Mouse (Mus musculus): ENCODE data around the gene Vsig4. TPM values are rescaled to one million over a fixed set of nuclear protein-coding genes. Genes with fewer than 3 reads are reported as not detected.
"Not testable (repeated sequence)": the region's sequence is repeated elsewhere in the genome, so short reads cannot be mapped to it uniquely, and the experiment has no call there.

The Vsig4 gene
- not detected in 2 replicates for polyA plus RNA-seq (2015; fragmentation: Nextera tagmentation; extraction: Ambion mirVana)

GRCm38 (mm10) chrX:96293338-96293737 lies at the start of gene Vsig4:
Gene Vsig4, minus strand, starts transcription at chrX:96293438.
- H3K27ac ChIP-seq, result no peak within 1 kb of the TSS
- H3K4me3 ChIP-seq, result no peak within 1 kb of the TSS
- H3K36me3 ChIP-seq, result no peaks in the 10 kb centered on the region
- 86% methylated on average over 3 of the region's 3 CpGs for whole genome bisulfite sequencing
- no peak within 1 kb of the TSS for H3K4me2 ChIP-seq
- no peak for ATAC-seq (ENCODE audit: borderline replicate concordance, extremely low read depth, low FRiP score, low TSS enrichment)
- H3K4me1 ChIP-seq, result no peaks in the 10 kb centered on the region
- H3K9ac ChIP-seq, result no peak within 1 kb of the TSS
- H3K9me3 ChIP-seq, result no peaks in the 10 kb centered on the region
- no peaks in the 10 kb centered on the region for H3K27me3 ChIP-seq

- H3K4me2 ChIP-seq, result no peak overlapping the region
- H3K4me1 ChIP-seq, result no peaks in the 10 kb centered on the region
- no peak overlapping the region for H3K27ac ChIP-seq
- no peak for ATAC-seq (ENCODE audit: borderline replicate concordance, extremely low read depth, low FRiP score, low TSS enrichment)
- H3K9me3 ChIP-seq, result no peaks in the 10 kb centered on the region
- H3K36me3 ChIP-seq, result no peaks in the 10 kb centered on the region
- H3K9ac ChIP-seq, result no peak overlapping the region
- no peaks in the 10 kb centered on the region for H3K27me3 ChIP-seq
- H3K4me3 ChIP-seq, result no peak overlapping the region
- 44% methylated on average over 2 of the region's 2 CpGs for WGBS
Observed at GRCm38 (mm10) chrX:96339108-96339507, 45.9 kb upstream of the Vsig4 start.

- 48% methylated on average over 4 of the region's 4 CpGs for WGBS
- no peak for ATAC-seq (ENCODE audit: borderline replicate concordance, extremely low read depth, low FRiP score, low TSS enrichment)
- H3K9ac ChIP-seq, result no peak overlapping the region
- no peaks in the 10 kb centered on the region for H3K9me3 ChIP-seq
- H3K36me3 ChIP-seq, result no peaks in the 10 kb centered on the region
- H3K4me3 ChIP-seq, result no peak overlapping the region
- no peak overlapping the region for H3K4me2 ChIP-seq
- H3K4me1 ChIP-seq, result no peaks in the 10 kb centered on the region
- no peaks in the 10 kb centered on the region for H3K27me3 ChIP-seq
- H3K27ac ChIP-seq, result no peak overlapping the region
Observed at GRCm38 (mm10) chrX:96329764-96330163, 36.5 kb upstream of the Vsig4 start.

- no peaks in the 10 kb centered on the region for H3K4me1 ChIP-seq
- no peaks in the 10 kb centered on the region for H3K27me3 ChIP-seq
- no peak overlapping the region for H3K4me2 ChIP-seq
- no peak overlapping the region for H3K27ac ChIP-seq
- no peak overlapping the region for H3K9ac ChIP-seq
- no peak for ATAC-seq (ENCODE audit: borderline replicate concordance, extremely low read depth, low FRiP score, low TSS enrichment)
- H3K36me3 ChIP-seq, result no peaks in the 10 kb centered on the region
- H3K9me3 ChIP-seq, result no peaks in the 10 kb centered on the region
- H3K4me3 ChIP-seq, result no peak overlapping the region
Observed at GRCm38 (mm10) chrX:96256509-96256908, 36.7 kb downstream of the Vsig4 start.

GRCm38 (mm10) chrX:96239644-96240043 lies 53.6 kb downstream of the Vsig4 start:
- no peak for ATAC-seq (ENCODE audit: borderline replicate concordance, extremely low read depth, low FRiP score, low TSS enrichment)
- no peak overlapping the region for H3K9ac ChIP-seq
- H3K9me3 ChIP-seq, result no peaks in the 10 kb centered on the region
- H3K4me3 ChIP-seq, result no peak overlapping the region
- 49% methylated on average over 2 of the region's 2 CpGs for WGBS
- H3K36me3 ChIP-seq, result no peaks in the 10 kb centered on the region
- no peaks in the 10 kb centered on the region for H3K4me1 ChIP-seq
- no peak overlapping the region for H3K4me2 ChIP-seq
- H3K27ac ChIP-seq, result no peak overlapping the region
- no peaks in the 10 kb centered on the region for H3K27me3 ChIP-seq

GRCm38 (mm10) chrX:96239037-96239436 lies 54.2 kb downstream of the Vsig4 start:
- Histone ChIP-seq H3K36me3 (no peaks in the 10 kb centered on the region), H3K9ac (no peak overlapping the region), H3K9me3 (no peaks in the 10 kb centered on the region), H3K4me3 (no peak overlapping the region), H3K27me3 (no peaks in the 10 kb centered on the region), H3K4me1 (no peaks in the 10 kb centered on the region), H3K27ac (no peak overlapping the region), H3K4me2 (no peak overlapping the region)
- WGBS, result 60% methylated on average over 1 of the region's 1 CpGs
- no peak for ATAC-seq (ENCODE audit: borderline replicate concordance, extremely low read depth, low FRiP score, low TSS enrichment)

- ATAC-seq (ENCODE audit: borderline replicate concordance, extremely low read depth, low FRiP score, low TSS enrichment), result no peak
- no peaks in the 10 kb centered on the region for H3K36me3 ChIP-seq
Observed at GRCm38 (mm10) chrX:96235775-96236174, 57.5 kb downstream of the Vsig4 start.

GRCm38 (mm10) chrX:96227030-96227429 lies 66.2 kb downstream of the Vsig4 start:
- no peaks in the 10 kb centered on the region for H3K9me3 ChIP-seq
- no peaks in the 10 kb centered on the region for H3K27me3 ChIP-seq
- H3K4me3 ChIP-seq, result no peak overlapping the region
- ATAC-seq (ENCODE audit: borderline replicate concordance, extremely low read depth, low FRiP score, low TSS enrichment), result no peak
- no peak overlapping the region for H3K4me2 ChIP-seq
- no peak overlapping the region for H3K27ac ChIP-seq
- no peak overlapping the region for H3K9ac ChIP-seq
- no peaks in the 10 kb centered on the region for H3K4me1 ChIP-seq
- no peaks in the 10 kb centered on the region for H3K36me3 ChIP-seq

More at GRCm38 (mm10) chrX:96235775-96236174, 57.5 kb downstream of the Vsig4 start:
- Histone ChIP-seq H3K4me3 (no peak overlapping the region), H3K9me3 (no peaks in the 10 kb centered on the region), H3K9ac (no peak overlapping the region), H3K27ac (no peak overlapping the region), H3K27me3 (no peaks in the 10 kb centered on the region), H3K4me1 (no peaks in the 10 kb centered on the region), H3K4me2 (no peak overlapping the region)
- 73% methylated on average over 1 of the region's 1 CpGs for WGBS

GRCm38 (mm10) chrX:96225474-96225873 lies 67.8 kb downstream of the Vsig4 start:
- H3K27me3 ChIP-seq, result no peaks in the 10 kb centered on the region
- H3K4me1 ChIP-seq, result no peaks in the 10 kb centered on the region
- H3K9ac ChIP-seq, result no peak overlapping the region
- no peak for ATAC-seq (ENCODE audit: borderline replicate concordance, extremely low read depth, low FRiP score, low TSS enrichment)
- H3K36me3 ChIP-seq, result no peaks in the 10 kb centered on the region
- no peak overlapping the region for H3K27ac ChIP-seq
- H3K4me2 ChIP-seq, result no peak overlapping the region
- no peak overlapping the region for H3K4me3 ChIP-seq
- H3K9me3 ChIP-seq, result no peaks in the 10 kb centered on the region

GRCm38 (mm10) chrX:96224210-96224609 lies 69.0 kb downstream of the Vsig4 start:
- no peaks in the 10 kb centered on the region for H3K36me3 ChIP-seq
- H3K27me3 ChIP-seq, result no peaks in the 10 kb centered on the region
- no peak overlapping the region for H3K9ac ChIP-seq
- no peaks in the 10 kb centered on the region for H3K9me3 ChIP-seq
- H3K4me3 ChIP-seq, result no peak overlapping the region
- WGBS, result 74% methylated on average over 6 of the region's 6 CpGs
- no peak for ATAC-seq (ENCODE audit: borderline replicate concordance, extremely low read depth, low FRiP score, low TSS enrichment)
- H3K4me1 ChIP-seq, result no peaks in the 10 kb centered on the region
- no peak overlapping the region for H3K4me2 ChIP-seq
- no peak overlapping the region for H3K27ac ChIP-seq

- H3K4me1 ChIP-seq, result no peaks in the 10 kb centered on the region
- H3K27me3 ChIP-seq, result no peaks in the 10 kb centered on the region
- WGBS, result 41% methylated on average over 1 of the region's 1 CpGs
- H3K4me3 ChIP-seq, result no peak overlapping the region
- H3K9ac ChIP-seq, result no peak overlapping the region
- ATAC-seq (ENCODE audit: borderline replicate concordance, extremely low read depth, low FRiP score, low TSS enrichment), result no peak
- H3K9me3 ChIP-seq, result no peaks in the 10 kb centered on the region
- H3K4me2 ChIP-seq, result no peak overlapping the region
- H3K36me3 ChIP-seq, result no peaks in the 10 kb centered on the region
- no peak overlapping the region for H3K27ac ChIP-seq
Observed at GRCm38 (mm10) chrX:96218088-96218487, 75.2 kb downstream of the Vsig4 start.

- Histone ChIP-seq H3K4me3 (no peak overlapping the region), H3K27ac (no peak overlapping the region), H3K36me3 (no peaks in the 10 kb centered on the region), H3K4me1 (no peaks in the 10 kb centered on the region), H3K4me2 (no peak overlapping the region), H3K9me3 (no peaks in the 10 kb centered on the region), H3K27me3 (no peaks in the 10 kb centered on the region), H3K9ac (no peak overlapping the region)
- ATAC-seq (ENCODE audit: borderline replicate concordance, extremely low read depth, low FRiP score, low TSS enrichment), result no peak
- 31% methylated on average over 1 of the region's 1 CpGs for WGBS
Observed at GRCm38 (mm10) chrX:96206872-96207271, 86.4 kb downstream of the Vsig4 start.

GRCm38 (mm10) chrX:96205143-96205542 lies 88.1 kb downstream of the Vsig4 start:
- H3K9me3 ChIP-seq; H3K27me3 ChIP-seq; H3K27ac ChIP-seq; H3K36me3 ChIP-seq; H3K4me3 ChIP-seq; ATAC-seq (ENCODE audit: borderline replicate concordance, extremely low read depth, low FRiP score, low TSS enrichment); H3K4me1 ChIP-seq; H3K4me2 ChIP-seq; H3K9ac ChIP-seq: not testable (repeated sequence)
- WGBS, result 73% methylated on average over 3 of the region's 3 CpGs

Data from lung, embryonic 15.5 days (tissue).